Mouse (Mus musculus): ENCODE measurements around the gene Eme1. TPM values are rescaled to one million over a fixed set of nuclear protein-coding genes. Genes with fewer than 3 reads are reported as not detected.
"Not testable (repeated sequence)": the region's sequence is repeated elsewhere in the genome, so short reads cannot be mapped to it uniquely, and the experiment has no call there.

Gene Eme1
- total and polyA plus RNA-seq, 2 experiments from 2014 or later, result 2.4 to 7.6 TPM

GRCm38 (mm10) chr11:94697140-94697539, 43.4 kb upstream of the Eme1 start:
- Histone ChIP-seq H3K4me1 (ENCODE audit: control insufficient read depth, insufficient read depth) (no peaks in the 10 kb centered on the region; the same call in 1 of the 2 replicates), H3K36me3 (replicated peaks; ENCODE audit: control insufficient read depth, insufficient read depth, low read length) (no peaks in the 10 kb centered on the region), H3K27ac (ENCODE audit: low read depth) (no peak overlapping the region), H3K9me3 (replicated peaks; ENCODE audit: control insufficient read depth, low read length) (no peaks in the 10 kb centered on the region), H3K9ac (replicated peaks; ENCODE audit: low read depth, low read length) (no peak overlapping the region), H3K4me2 (ENCODE audit: low read depth, low read length) (no peak overlapping the region), H3K27me3 (ENCODE audit: control insufficient read depth, insufficient read depth, low read length) (no peaks in the 10 kb centered on the region), H3K4me3 (ENCODE audit: low read depth, low read length) (no peak overlapping the region)
- 89% methylated on average over 2 of the region's 2 CpGs for WGBS
- ATAC-seq (ENCODE audit: insufficient read depth, low read depth), result no peak
- DNase-seq (ENCODE audit: low spot score), result no peak
- no peak for TF ChIP-seq CTCF (IDR thresholded peaks at IDR 0.05; ENCODE audit: low read depth)
- no peak for TF ChIP-seq EP300 (IDR thresholded peaks at IDR 0.05; ENCODE audit: low read depth)

GRCm38 (mm10) chr11:94695508-94695907, 41.7 kb upstream of the Eme1 start:
- 42% methylated on average over 6 of the region's 6 CpGs for WGBS
- H3K36me3 ChIP-seq (replicated peaks; ENCODE audit: control insufficient read depth, insufficient read depth, low read length), result no peaks in the 10 kb centered on the region
- no peaks in the 10 kb centered on the region for H3K9me3 ChIP-seq (replicated peaks; ENCODE audit: control insufficient read depth, low read length)
- H3K27me3 ChIP-seq (ENCODE audit: control insufficient read depth, insufficient read depth, low read length), result no peaks in the 10 kb centered on the region
- H3K9ac ChIP-seq (replicated peaks; ENCODE audit: low read depth, low read length), result no peak overlapping the region
- H3K4me3 ChIP-seq (ENCODE audit: low read depth, low read length), result no peak overlapping the region
- TF ChIP-seq CTCF (IDR thresholded peaks at IDR 0.05; ENCODE audit: low read depth), result no peak
- TF ChIP-seq EP300 (IDR thresholded peaks at IDR 0.05; ENCODE audit: low read depth), result no peak
- ATAC-seq (ENCODE audit: insufficient read depth, low read depth) (no peak), DNase-seq (ENCODE audit: low spot score) (no peak)
- no peak overlapping the region for H3K4me2 ChIP-seq (ENCODE audit: low read depth, low read length)
- no peaks in the 10 kb centered on the region; the same call in 1 of the 2 replicates for H3K4me1 ChIP-seq (ENCODE audit: control insufficient read depth, insufficient read depth)
- no peak overlapping the region for H3K27ac ChIP-seq (ENCODE audit: low read depth)

GRCm38 (mm10) chr11:94692502-94692901, 38.7 kb upstream of the Eme1 start:
- not testable (repeated sequence) for DNase-seq (ENCODE audit: low spot score); ATAC-seq (ENCODE audit: insufficient read depth, low read depth); H3K4me3 ChIP-seq (ENCODE audit: low read depth, low read length); H3K27me3 ChIP-seq (ENCODE audit: control insufficient read depth, insufficient read depth, low read length); H3K4me1 ChIP-seq (ENCODE audit: control insufficient read depth, insufficient read depth); H3K36me3 ChIP-seq (replicated peaks; ENCODE audit: control insufficient read depth, insufficient read depth, low read length); H3K9ac ChIP-seq (replicated peaks; ENCODE audit: low read depth, low read length); H3K9me3 ChIP-seq (replicated peaks; ENCODE audit: control insufficient read depth, low read length); H3K4me2 ChIP-seq (ENCODE audit: low read depth, low read length); H3K27ac ChIP-seq (ENCODE audit: low read depth)

- H3K36me3 ChIP-seq (replicated peaks; ENCODE audit: control insufficient read depth, insufficient read depth, low read length), result no peaks in the 10 kb centered on the region
- H3K27ac ChIP-seq (ENCODE audit: low read depth), result no peak overlapping the region
- no peaks in the 10 kb centered on the region for H3K4me1 ChIP-seq (ENCODE audit: control insufficient read depth, insufficient read depth)
- no peaks in the 10 kb centered on the region for H3K27me3 ChIP-seq (ENCODE audit: control insufficient read depth, insufficient read depth, low read length)
- WGBS, result 59% methylated on average over 6 of the region's 6 CpGs
- H3K4me2 ChIP-seq (ENCODE audit: low read depth, low read length), result no peak overlapping the region
- H3K4me3 ChIP-seq (ENCODE audit: low read depth, low read length), result no peak overlapping the region
- TF ChIP-seq CTCF (IDR thresholded peaks at IDR 0.05; ENCODE audit: low read depth) (no peak), EP300 (IDR thresholded peaks at IDR 0.05; ENCODE audit: low read depth) (no peak)
- ATAC-seq (ENCODE audit: insufficient read depth, low read depth), result no peak
- no peak for DNase-seq (ENCODE audit: low spot score)
- H3K9ac ChIP-seq (replicated peaks; ENCODE audit: low read depth, low read length), result no peak overlapping the region
- H3K9me3 ChIP-seq (replicated peaks; ENCODE audit: control insufficient read depth, low read length), result no peaks in the 10 kb centered on the region
Measured at GRCm38 (mm10) chr11:94687178-94687577, 33.4 kb upstream of the Eme1 start.

GRCm38 (mm10) chr11:94682427-94682826, 28.7 kb upstream of the Eme1 start:
- DNase-seq (ENCODE audit: low spot score) (no peak), ATAC-seq (ENCODE audit: insufficient read depth, low read depth) (no peak)
- no peaks in the 10 kb centered on the region for H3K9me3 ChIP-seq (replicated peaks; ENCODE audit: control insufficient read depth, low read length)
- H3K4me3 ChIP-seq (ENCODE audit: low read depth, low read length), result no peak overlapping the region
- H3K4me1 ChIP-seq (ENCODE audit: control insufficient read depth, insufficient read depth), result peaks cover 3% of the 10 kb centered on the region
- no peak for TF ChIP-seq EP300 (IDR thresholded peaks at IDR 0.05; ENCODE audit: low read depth)
- no peak for TF ChIP-seq CTCF (IDR thresholded peaks at IDR 0.05; ENCODE audit: low read depth)
- no peak overlapping the region for H3K27ac ChIP-seq (ENCODE audit: low read depth)
- no peak overlapping the region for H3K4me2 ChIP-seq (ENCODE audit: low read depth, low read length)
- H3K27me3 ChIP-seq (ENCODE audit: control insufficient read depth, insufficient read depth, low read length), result no peaks in the 10 kb centered on the region
- no peaks in the 10 kb centered on the region for H3K36me3 ChIP-seq (replicated peaks; ENCODE audit: control insufficient read depth, insufficient read depth, low read length)
- no peak overlapping the region for H3K9ac ChIP-seq (replicated peaks; ENCODE audit: low read depth, low read length)
- 77% methylated on average over 7 of the region's 7 CpGs for WGBS

- no peak overlapping the region for H3K27ac ChIP-seq (ENCODE audit: low read depth)
- H3K36me3 ChIP-seq (replicated peaks; ENCODE audit: control insufficient read depth, insufficient read depth, low read length), result no peaks in the 10 kb centered on the region
- TF ChIP-seq EP300 (IDR thresholded peaks at IDR 0.05; ENCODE audit: low read depth) (no peak), CTCF (IDR thresholded peaks at IDR 0.05; ENCODE audit: low read depth) (no peak)
- H3K9me3 ChIP-seq (replicated peaks; ENCODE audit: control insufficient read depth, low read length), result no peaks in the 10 kb centered on the region
- 66% methylated on average over 4 of the region's 4 CpGs for WGBS
- no peak overlapping the region for H3K4me2 ChIP-seq (ENCODE audit: low read depth, low read length)
- DNase-seq (ENCODE audit: low spot score), result no peak
- H3K9ac ChIP-seq (replicated peaks; ENCODE audit: low read depth, low read length), result no peak overlapping the region
- peaks cover 3% of the 10 kb centered on the region for H3K4me1 ChIP-seq (ENCODE audit: control insufficient read depth, insufficient read depth)
- no peaks in the 10 kb centered on the region for H3K27me3 ChIP-seq (ENCODE audit: control insufficient read depth, insufficient read depth, low read length)
- no peak for ATAC-seq (ENCODE audit: insufficient read depth, low read depth)
- no peak overlapping the region for H3K4me3 ChIP-seq (ENCODE audit: low read depth, low read length)
Measured at GRCm38 (mm10) chr11:94681640-94682039, 27.9 kb upstream of the Eme1 start.

All from heart, postnatal 0 days (tissue).